Mouse (Mus musculus) forebrain, embryonic 16.5 days (tissue): ENCODE measurements around the gene Paip2b. TPM values are rescaled to one million over a fixed set of nuclear protein-coding genes. Genes with fewer than 3 reads are reported as not detected.
A peak's percentile ranks its signal among the peaks of the same experiment; 100 is the strongest.

Experiments used
- ATAC-seq: fragments of 200-750 bp; cut with Nextera tagmentation; 2 replicates; pipeline ENCODE4 v1.8.0; 2017; ENCODE audit warnings: mild to moderate bottlenecking, moderate library complexity
- H3K27ac ChIP-seq: fragments of 300-500 bp; sonication (generic); 2 replicates; pipeline ENCODE4 v1.5.1; 2014; ENCODE audit warnings: low read length, control low read depth
- H3K27me3 ChIP-seq: fragments of 300-500 bp; sonication (generic); replicated peaks from 2 replicates; pipeline ENCODE4 v1.6.1; 2014; ENCODE audit warnings: low read length; ENCODE audit not compliant: control insufficient read depth, insufficient read depth
- H3K36me3 ChIP-seq: fragments of 300-500 bp; sonication (generic); 2 replicates; pipeline ENCODE4 v1.6.1; 2014; ENCODE audit not compliant: control insufficient read depth, insufficient read depth
- H3K4me1 ChIP-seq: fragments of 300-500 bp; sonication (generic); replicated peaks from 2 replicates; pipeline ENCODE4 v1.6.1; 2014; ENCODE audit warnings: low read length; ENCODE audit not compliant: control insufficient read depth, insufficient read depth
- H3K4me2 ChIP-seq: fragments of 300-500 bp; sonication (generic); 2 replicates; pipeline ENCODE4 v1.6.1; 2014; ENCODE audit warnings: mild to moderate bottlenecking, low read length, control low read depth
- H3K4me3 ChIP-seq: fragments of 300-500 bp; sonication (generic); replicated peaks from 2 replicates; pipeline ENCODE4 v1.5.1; 2014; ENCODE audit warnings: mild to moderate bottlenecking, low read length, control low read depth
- H3K9ac ChIP-seq: fragments of 300-500 bp; sonication (generic); replicated peaks from 2 replicates; pipeline ENCODE4 v1.6.1; 2014; ENCODE audit warnings: low read depth, low read length, control low read depth
- H3K9me3 ChIP-seq: fragments of 300-500 bp; sonication (generic); 2 replicates; pipeline ENCODE4 v1.6.1; 2016; ENCODE audit warnings: low read length; ENCODE audit not compliant: control insufficient read depth
- WGBS: fragments of 180-500 bp; shearing (Covaris S2); extraction: QIAGEN DNeasy Blood & Tissue Kit; methylation state at CpG from one replicate; pipeline ENCODE4 v1.1.7; 2014; 5-methylcytosine and 5-hydroxymethylcytosine counted together
- polyA plus RNA-seq: library from polyadenylated mRNA; unstranded; fragments of >200 nt; fragmentation: Nextera tagmentation; extraction: Ambion mirVana; gene quantifications from 2 replicates; pipeline ENCODE4 v1.2.1, GENCODE M21; 2015

Gene Paip2b
- polyA plus RNA-seq, 1 experiment from 2014 or later: 50.2 TPM

- H3K4me2 ChIP-seq: peak overlapping the region; percentile 50
- H3K27me3 ChIP-seq: peaks cover 45% of the 10 kb centered on the region
- H3K4me3 ChIP-seq: peak overlapping the region; percentile 25
- peak; percentile 46 for ATAC-seq
- no peak overlapping the region for H3K27ac ChIP-seq
- no peaks in the 10 kb centered on the region for H3K36me3 ChIP-seq
- no peaks in the 10 kb centered on the region for H3K9me3 ChIP-seq
- H3K9ac ChIP-seq: peak overlapping the region; percentile 27; the same call in 1 of the 2 replicates
- peaks cover 11% of the 10 kb centered on the region for H3K4me1 ChIP-seq
- 1% methylated on average over 35 of the region's 35 CpGs for WGBS
Observed at GRCm38 (mm10) chr6:83762880-83763431, 68.6 kb downstream of the Paip2b start.

GRCm38 (mm10) chr6:83762344-83762743 is 69.2 kb downstream of the Paip2b start, which contains the start of gene Ankrd53:
TSS of gene Ankrd53 (plus strand) at chr6:83762644.
- Histone ChIP-seq H3K9me3 (no peaks in the 10 kb centered on the region), H3K27me3 (peaks cover 51% of the 10 kb centered on the region), H3K4me2 (peak within 1 kb of the TSS; percentile 50), H3K4me3 (peak within 1 kb of the TSS; percentile 25), H3K4me1 (peaks cover 11% of the 10 kb centered on the region), H3K27ac (no peak within 1 kb of the TSS), H3K9ac (peak within 1 kb of the TSS; percentile 27; the same call in 1 of the 2 replicates), H3K36me3 (no peaks in the 10 kb centered on the region)
- ATAC-seq: no peak
- WGBS: 22% methylated on average over 6 of the region's 6 CpGs

DNA sequence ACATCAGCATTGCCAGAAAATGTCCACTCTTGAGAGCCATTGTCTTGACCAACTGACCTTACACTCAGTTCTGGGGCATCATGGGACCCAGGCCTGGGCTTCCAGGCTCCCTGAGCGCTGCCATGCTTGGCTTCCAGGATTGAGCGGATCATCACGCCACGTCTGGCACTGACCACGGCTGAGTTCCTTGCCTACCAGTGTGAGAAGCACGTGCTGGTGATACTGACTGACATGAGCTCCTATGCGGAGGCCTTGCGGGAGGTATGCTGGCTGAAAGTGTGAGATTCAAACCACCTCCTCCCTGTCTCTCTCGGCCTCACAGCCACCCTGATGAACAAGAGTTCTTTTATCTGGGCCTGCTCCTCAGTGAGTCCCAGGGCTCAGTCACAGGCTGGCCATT is 75.5 kb downstream of the Paip2b start:
- WGBS: 69% methylated on average over 9 of the region's 9 CpGs
- no peak overlapping the region for H3K27ac ChIP-seq
- H3K4me1 ChIP-seq: 0 out of 2 replicates have a peak, but pooled peaks cover 4% of the 10 kb centered on the region
- H3K36me3 ChIP-seq: no peaks in the 10 kb centered on the region
- H3K27me3 ChIP-seq: peaks cover 29% of the 10 kb centered on the region
- no peak for ATAC-seq
- no peak overlapping the region for H3K4me2 ChIP-seq
- no peaks in the 10 kb centered on the region for H3K9me3 ChIP-seq
- H3K9ac ChIP-seq: no peak overlapping the region
- no peak overlapping the region for H3K4me3 ChIP-seq

Other genes starting within 250 kb of the Paip2b start
- not detected in 2 replicates for gene Clec4f, start 175.6 kb downstream of the Paip2b start, polyA plus RNA-seq
- not detected in 2 replicates for gene Cd207, start 153.9 kb downstream of the Paip2b start, polyA plus RNA-seq
- gene Vax2, start 120.5 kb downstream of the Paip2b start, polyA plus RNA-seq: not detected in 2 replicates
- gene Atp6v1b1, start 88.8 kb downstream of the Paip2b start, polyA plus RNA-seq: 0.24 TPM in 2 replicates
- 0.18 TPM in 1 of 2 replicates, not detected in the other for gene Ankrd53, start 69.1 kb downstream of the Paip2b start, polyA plus RNA-seq
- 63.1 and 79.0 TPM in 2 replicates for gene Tex261, start 55.9 kb downstream of the Paip2b start, polyA plus RNA-seq
- 97.5 and 123 TPM in 2 replicates for gene Nagk, start 36.8 kb downstream of the Paip2b start, polyA plus RNA-seq
- gene Zfp638, start 35.4 kb upstream of the Paip2b start, polyA plus RNA-seq: 90.8 and 99.0 TPM in 2 replicates
- gene Dysf, start 176.8 kb upstream of the Paip2b start, polyA plus RNA-seq: 1.7 and 1.8 TPM in 2 replicates